Mouse (Mus musculus) frontal cortex, postnatal 36 days (tissue): ENCODE results near the gene Cd38.

Experiments
- DNase-seq, 2 experiments: peaks; one replicate each; pipeline ENCODE4 v3.0.0; 2022; ENCODE audit warnings: low spot score in 2 of 2

Gene Cd38

GRCm38 (mm10) chr5:43868253-43868652 lies at the start of gene Cd38:
Gene Cd38, plus strand, starts transcription at chr5:43868553.
- no peak for DNase-seq

GRCm38 (mm10) chr5:43818695-43819094 lies 49.7 kb upstream of the Cd38 start, which contains the start of gene Bst1:
Gene Bst1, plus strand, starts transcription at chr5:43818885.
- DNase-seq: no peak

- no peak for DNase-seq
These were observed 47.6 kb upstream of the Cd38 start for GRCm38 (mm10) chr5:43820785-43821184.

GRCm38 (mm10) chr5:43821538-43821937 lies 46.8 kb upstream of the Cd38 start, which contains the start of gene Fbxl5:
Gene Fbxl5, minus strand, starts transcription at chr5:43821638.
- no peak for DNase-seq

GRCm38 (mm10) chr5:43822199-43822598 lies 46.2 kb upstream of the Cd38 start:
- no peak for DNase-seq

- no peak for DNase-seq
These were observed 45.5 kb upstream of the Cd38 start for GRCm38 (mm10) chr5:43822824-43823223.

- no peak for DNase-seq
These were observed 43.8 kb upstream of the Cd38 start for GRCm38 (mm10) chr5:43824580-43824979.

DNA sequence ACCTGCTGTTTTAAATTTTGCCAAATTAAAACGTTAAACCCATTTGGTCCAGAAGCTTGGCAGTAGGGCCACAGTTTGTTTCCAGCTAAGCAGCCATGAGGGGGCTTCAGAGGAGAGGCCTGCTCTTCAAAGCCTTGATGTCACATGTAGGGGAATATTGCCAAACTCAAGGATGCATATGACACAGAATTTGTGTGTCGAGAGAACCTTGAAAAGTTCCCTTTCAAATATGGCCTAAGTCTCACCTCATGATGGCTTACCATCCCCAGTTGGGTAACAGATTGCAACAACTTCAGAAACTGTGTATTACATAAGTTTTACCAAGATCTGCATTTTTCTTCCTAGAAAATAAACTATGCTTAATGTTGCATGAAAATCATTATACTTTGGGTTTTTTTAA lies 41.5 kb upstream of the Cd38 start:
- no peak for DNase-seq

DNA sequence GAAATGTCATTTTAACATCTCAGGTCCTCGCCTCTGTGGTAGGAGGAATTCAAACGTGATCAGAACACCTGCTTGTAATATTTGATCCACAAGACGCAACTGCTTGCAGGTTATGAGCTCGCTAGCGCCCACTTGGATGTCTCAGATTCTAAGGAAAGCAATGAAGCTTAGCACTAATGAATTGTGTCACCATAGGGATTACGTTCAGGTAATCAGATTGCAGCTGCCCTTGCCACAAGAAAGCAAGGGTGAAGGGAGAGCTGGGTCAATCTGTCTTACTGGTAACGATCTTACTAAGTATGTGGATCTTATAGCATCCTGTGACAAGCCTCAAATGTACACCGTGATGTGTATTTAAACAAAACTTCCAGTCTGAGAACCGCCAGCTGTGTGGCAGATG lies 41.0 kb upstream of the Cd38 start:
- no peak for DNase-seq

GRCm38 (mm10) chr5:43836590-43836989 lies 31.8 kb upstream of the Cd38 start:
- DNase-seq: no peak

DNA sequence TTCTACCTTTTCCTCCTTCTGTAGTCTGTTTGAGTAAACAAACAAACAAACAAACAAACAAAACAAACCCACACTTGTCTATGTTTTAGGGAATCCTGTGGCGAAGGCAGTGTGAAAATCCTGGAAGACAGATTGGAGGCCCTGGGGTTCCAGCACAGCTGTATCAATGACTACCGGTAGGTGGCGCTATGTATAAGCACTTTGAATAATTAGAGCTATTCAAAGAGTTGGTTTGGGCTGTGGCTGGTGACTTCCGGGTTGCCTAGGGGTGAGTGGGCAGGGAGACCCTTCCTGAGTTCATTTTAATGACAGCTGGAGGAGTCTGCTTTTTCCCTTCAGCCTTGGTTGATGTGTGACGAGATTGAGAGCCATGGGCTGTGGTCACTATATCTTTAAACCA lies 31.0 kb upstream of the Cd38 start:
- peak; percentile 35 to 52 for DNase-seq

- peak; percentile 26 to 36 for DNase-seq
These were observed 27.0 kb upstream of the Cd38 start for GRCm38 (mm10) chr5:43841144-43842010.

DNA sequence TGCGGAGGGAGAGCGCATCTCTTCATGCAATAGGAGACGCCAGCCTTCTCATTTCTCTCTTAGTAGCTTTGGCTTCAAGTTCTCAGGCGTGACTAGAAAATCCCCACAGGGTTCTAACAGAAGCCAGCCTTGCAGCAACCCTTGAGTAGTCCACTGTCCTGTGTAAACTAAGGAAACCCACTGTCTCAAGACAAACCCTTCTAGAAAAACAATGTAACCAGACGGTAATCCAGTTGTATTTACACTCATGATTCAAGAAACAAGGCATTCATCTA lies 26.4 kb upstream of the Cd38 start:
- DNase-seq: no peak

- DNase-seq: no peak
These were observed 25.7 kb upstream of the Cd38 start for GRCm38 (mm10) chr5:43842576-43843155.

DNA sequence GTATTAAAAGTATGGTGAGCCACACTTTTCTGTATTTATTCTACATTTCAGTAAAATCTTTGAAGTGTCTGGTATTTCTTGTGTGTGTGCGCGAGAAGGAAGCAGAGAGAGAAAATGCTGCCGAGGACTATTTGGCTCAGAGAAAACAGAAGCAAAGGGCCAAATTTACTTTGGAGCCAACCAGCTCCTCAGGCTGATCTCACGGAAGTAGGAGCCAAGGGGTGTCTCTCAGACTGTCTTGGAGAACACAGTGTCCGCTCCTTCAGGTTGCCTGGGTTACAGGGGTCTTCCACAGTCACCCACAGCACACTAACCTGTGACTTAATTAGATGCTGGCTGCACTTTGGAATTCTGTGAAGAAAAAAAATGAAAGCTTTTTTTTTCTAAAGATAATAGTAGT lies 23.3 kb upstream of the Cd38 start:
- no peak for DNase-seq

GRCm38 (mm10) chr5:43845646-43846045 lies 22.7 kb upstream of the Cd38 start:
- no peak for DNase-seq

GRCm38 (mm10) chr5:43846227-43846626 lies 22.1 kb upstream of the Cd38 start:
- no peak for DNase-seq

DNA sequence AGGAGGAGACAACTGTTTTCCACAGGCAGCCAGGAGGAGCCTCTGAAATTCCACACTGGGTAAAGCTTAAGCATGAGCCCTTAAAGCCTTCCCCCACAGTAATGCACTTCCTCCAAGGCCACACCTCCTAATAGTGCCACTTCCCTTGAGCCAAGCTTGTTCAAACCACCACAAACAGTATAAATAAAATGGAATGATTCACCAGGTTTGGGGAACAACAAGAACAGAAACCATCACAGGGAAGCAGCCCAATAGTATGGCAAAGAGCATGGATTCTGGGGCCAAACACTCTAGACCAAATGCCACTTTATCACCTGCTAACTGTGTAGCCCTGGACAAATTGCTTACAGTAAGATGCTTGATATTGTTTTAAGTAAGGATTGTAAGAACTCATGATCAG lies 20.8 kb upstream of the Cd38 start:
- DNase-seq: no peak

DNA sequence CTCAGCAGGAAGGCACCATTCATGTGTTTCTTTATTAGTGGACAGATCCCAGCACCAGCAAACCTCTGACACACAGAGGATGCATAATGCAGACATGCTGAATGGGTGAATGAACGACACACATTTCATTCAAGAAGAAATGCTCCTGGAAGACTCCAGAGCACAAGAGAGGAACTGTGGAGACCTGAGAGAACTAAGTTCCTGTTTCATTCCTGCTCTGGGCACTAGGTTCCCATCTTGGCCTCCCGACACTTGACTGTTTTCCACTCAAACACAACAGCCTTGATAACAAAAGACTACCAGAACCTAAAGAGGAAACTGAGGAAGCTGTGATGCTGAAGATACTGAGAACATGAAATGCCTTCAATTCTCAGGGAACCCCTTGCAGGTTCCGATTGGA lies 20.1 kb upstream of the Cd38 start:
- no peak for DNase-seq

DNA sequence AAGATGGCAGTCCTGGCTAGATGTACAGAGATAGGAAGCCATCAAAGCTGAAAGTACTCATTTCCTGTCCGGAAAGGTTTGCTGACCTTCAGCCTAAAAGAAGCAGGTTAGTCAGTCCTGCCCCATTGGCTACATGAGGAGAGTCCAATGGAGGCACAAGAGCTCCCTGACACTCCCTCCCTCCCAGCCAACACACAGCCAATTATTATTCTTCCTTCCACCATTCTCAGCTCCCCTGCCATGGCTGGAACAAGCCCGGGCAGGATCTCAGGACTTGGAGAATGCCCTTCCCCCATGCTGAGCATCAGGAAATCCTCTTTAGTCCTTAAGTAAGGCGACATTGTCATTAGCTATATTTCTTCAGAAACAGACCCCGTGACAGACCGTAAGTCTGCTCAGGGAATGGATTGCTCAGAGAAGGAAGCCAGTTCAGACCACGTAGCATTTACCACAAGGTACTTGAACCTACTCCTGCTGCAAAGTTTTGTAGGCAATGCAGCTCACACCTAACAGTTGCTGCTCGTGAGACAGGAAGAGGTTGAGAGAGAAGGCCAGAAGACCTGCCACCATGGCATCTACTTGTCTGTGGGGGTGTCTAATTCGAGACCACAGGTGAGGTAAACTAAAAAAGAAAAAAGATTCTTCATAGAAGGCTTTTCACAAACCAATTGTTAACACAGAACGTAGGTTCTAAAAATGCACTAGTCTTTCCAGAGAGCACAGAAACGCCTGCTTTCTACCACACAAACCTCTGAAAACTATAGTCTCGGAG lies 15.1 kb upstream of the Cd38 start:
- no peak for DNase-seq

GRCm38 (mm10) chr5:43853868-43854488 lies 14.4 kb upstream of the Cd38 start:
- no peak for DNase-seq

DNA sequence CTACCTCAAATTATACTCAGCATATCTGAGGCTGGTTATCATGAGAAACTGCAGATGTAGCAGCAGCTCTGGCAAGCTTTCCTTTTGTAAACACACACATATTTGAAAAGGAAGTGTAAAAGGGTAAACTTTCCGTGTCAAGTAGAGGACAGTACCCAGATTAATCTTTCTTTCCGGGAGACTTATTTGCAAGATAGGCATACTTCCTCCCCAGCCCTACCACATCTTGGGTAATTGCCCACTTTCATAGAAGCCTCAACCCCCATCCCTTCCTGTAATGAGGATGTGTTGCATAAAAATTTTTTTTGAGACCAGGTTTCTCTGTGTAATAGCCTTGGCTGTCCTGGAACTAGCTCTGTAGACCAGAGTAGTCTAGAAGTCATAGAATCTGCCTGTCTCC lies 12.6 kb upstream of the Cd38 start:
- DNase-seq: no peak
